Mouse (Mus musculus) ovary, postnatal 10 days (tissue): ENCODE measurements around the gene Trpc1.

Source experiments
- DNase-seq: peaks from one replicate; pipeline ENCODE4 v3.0.0; 2022; ENCODE audit warnings: low spot score

Gene Trpc1

GRCm38 (mm10) chr9:95697808-95698207, 52.4 kb downstream of the Trpc1 start:
- no peak for DNase-seq

GRCm38 (mm10) chr9:95696581-95696980, 53.6 kb downstream of the Trpc1 start:
- no peak for DNase-seq

GRCm38 (mm10) chr9:95695023-95695422, 55.2 kb downstream of the Trpc1 start:
- DNase-seq: no peak

- DNase-seq: no peak
Measured at GRCm38 (mm10) chr9:95694526-95694925, 55.6 kb downstream of the Trpc1 start.

- DNase-seq: no peak
Measured at GRCm38 (mm10) chr9:95693528-95694100, 56.6 kb downstream of the Trpc1 start.

- DNase-seq: no peak
Measured at GRCm38 (mm10) chr9:95692823-95693222, 57.4 kb downstream of the Trpc1 start.

GRCm38 (mm10) chr9:95688064-95688463, 62.1 kb downstream of the Trpc1 start:
- DNase-seq: no peak

GRCm38 (mm10) chr9:95685660-95686440, 64.3 kb downstream of the Trpc1 start:
- no peak for DNase-seq

- DNase-seq: no peak
Measured at GRCm38 (mm10) chr9:95680691-95681090, 69.5 kb downstream of the Trpc1 start.

- no peak for DNase-seq
Measured at GRCm38 (mm10) chr9:95679966-95680365, 70.2 kb downstream of the Trpc1 start.

GRCm38 (mm10) chr9:95676021-95676420, 74.2 kb downstream of the Trpc1 start:
- DNase-seq: no peak

GRCm38 (mm10) chr9:95675064-95675699, 75.0 kb downstream of the Trpc1 start:
- peak; percentile 21 for DNase-seq

GRCm38 (mm10) chr9:95672760-95673159, 77.4 kb downstream of the Trpc1 start:
- no peak for DNase-seq

GRCm38 (mm10) chr9:95672331-95672730, 77.8 kb downstream of the Trpc1 start:
- DNase-seq: no peak

GRCm38 (mm10) chr9:95668306-95668705, 81.9 kb downstream of the Trpc1 start:
- DNase-seq: no peak

- no peak for DNase-seq
Measured at GRCm38 (mm10) chr9:95667836-95668235, 82.3 kb downstream of the Trpc1 start.

- DNase-seq: no peak
Measured at GRCm38 (mm10) chr9:95665835-95666234, 84.3 kb downstream of the Trpc1 start.

GRCm38 (mm10) chr9:95664290-95664989, 85.7 kb downstream of the Trpc1 start:
- DNase-seq: no peak

- no peak for DNase-seq
Measured at GRCm38 (mm10) chr9:95657941-95658340, 92.2 kb downstream of the Trpc1 start.
